Mouse (Mus musculus) olfactory bulb, adult 2 months (tissue): Measurements from ENCODE around the gene Ntn4.

Source experiments
- CTCF ChIP-seq: fragments of 200-500 bp; IDR thresholded peaks from 2 replicates; pipeline ENCODE4 v1.5.1; 2012; ENCODE audit warnings: low read depth, mild to moderate bottlenecking, low read length, moderate library complexity; ENCODE audit not compliant: insufficient read depth
- POLR2A ChIP-seq: fragments of 200-500 bp; IDR thresholded peaks from 2 replicates; pipeline ENCODE4 v1.6.1; 2012; ENCODE audit warnings: mild to moderate bottlenecking, low read depth, low read length, moderate library complexity; ENCODE audit not compliant: insufficient read depth

DNA sequence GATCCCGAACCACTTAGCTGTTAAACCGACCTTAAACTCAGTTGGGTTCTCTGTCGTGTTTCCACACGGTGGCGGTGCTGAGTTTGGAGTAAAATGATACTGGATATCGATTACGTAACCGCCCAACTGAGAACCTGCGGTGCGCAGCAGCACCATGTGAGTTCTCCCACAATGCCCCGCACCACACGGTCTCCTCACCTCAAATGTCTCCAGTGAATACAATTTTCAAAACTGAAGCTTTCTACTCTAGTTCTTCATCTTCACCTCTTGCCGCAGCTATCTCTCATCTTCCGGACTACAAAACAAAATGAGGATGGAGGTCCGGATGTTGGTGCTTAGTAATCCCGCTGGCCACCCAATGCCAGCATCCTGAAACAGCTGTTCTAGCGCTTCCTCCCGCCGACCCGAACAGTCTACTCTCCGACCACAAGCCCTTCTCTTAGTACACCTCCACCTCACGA is 46.4 kb upstream of the Ntn4 start:
- TF ChIP-seq CTCF (no peak), POLR2A (peak; percentile 30; the same call in 1 of the 2 replicates)
